Mouse (Mus musculus): ENCODE measurements at regions not wholly inside any gene's neighbourhood (a gene's known extent, or its start where the extent isn't known, plus 50 kb on each side); places are given as distances from the start of the nearest gene placed in this dataset.
A peak's percentile ranks its signal among the peaks of the same experiment; 100 is the strongest.
"Not testable (repeated sequence)": the region's sequence is repeated elsewhere in the genome, so short reads cannot be mapped to it uniquely, and the experiment has no call there.

DNA sequence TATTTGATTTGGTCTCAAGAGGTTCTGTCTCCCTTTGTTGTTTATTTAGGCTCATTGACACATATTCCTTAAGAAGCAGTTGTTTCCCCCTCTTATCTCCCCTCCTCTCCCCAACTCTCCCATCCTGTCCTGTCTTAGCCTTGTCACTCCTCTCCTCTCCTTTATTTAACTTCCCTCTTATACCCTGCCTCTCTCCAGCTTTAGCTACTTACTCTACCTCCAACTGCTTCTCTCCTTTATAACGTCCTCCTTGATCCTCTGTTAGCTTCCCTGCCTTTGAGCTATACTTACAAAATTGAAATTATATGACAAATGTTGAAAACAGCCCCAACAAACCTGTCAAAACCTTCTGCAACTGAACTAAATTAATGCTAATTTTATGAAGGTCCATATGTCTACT lies 841.7 kb upstream of the G6pd2 start:
- Histone ChIP-seq H3K9me3 (no peaks in the 10 kb centered on the region), H3K4me1 (no peaks in the 10 kb centered on the region), H3K9ac (replicated peaks) (no peak overlapping the region), H3K27ac (replicated peaks) (0 out of 2 replicates have a peak overlapping the region, but pooled peaks have one; percentile 37), H3K4me3 (no peak overlapping the region), H3K27me3 (no peaks in the 10 kb centered on the region), H3K36me3 (no peaks in the 10 kb centered on the region), H3K4me2 (replicated peaks) (no peak overlapping the region)
- WGBS: 23% methylated on average over 1 of the region's 1 CpGs
- peak; percentile 79 for ATAC-seq (replicated peaks)

DNA sequence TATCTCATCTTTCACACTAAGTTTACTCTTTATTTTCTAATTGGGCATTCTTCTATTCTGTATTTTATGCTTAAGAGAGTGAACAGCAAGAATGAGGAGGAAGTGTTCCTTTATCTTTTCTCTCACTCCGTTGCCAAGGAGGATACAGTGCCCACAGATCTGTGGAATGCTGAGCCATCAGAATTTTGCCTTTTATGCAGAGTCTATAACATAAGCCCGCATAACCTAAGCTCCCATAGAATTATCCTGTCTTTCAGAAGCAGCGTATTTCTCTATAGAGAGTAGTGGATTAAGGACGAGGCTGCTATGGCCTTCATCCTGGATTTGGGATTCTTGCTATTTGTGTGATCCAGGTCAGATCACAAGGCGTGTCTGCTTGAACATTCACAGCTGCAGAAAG lies 839.1 kb upstream of the G6pd2 start:
- ATAC-seq (replicated peaks): no peak
- no peaks in the 10 kb centered on the region for H3K36me3 ChIP-seq

DNA sequence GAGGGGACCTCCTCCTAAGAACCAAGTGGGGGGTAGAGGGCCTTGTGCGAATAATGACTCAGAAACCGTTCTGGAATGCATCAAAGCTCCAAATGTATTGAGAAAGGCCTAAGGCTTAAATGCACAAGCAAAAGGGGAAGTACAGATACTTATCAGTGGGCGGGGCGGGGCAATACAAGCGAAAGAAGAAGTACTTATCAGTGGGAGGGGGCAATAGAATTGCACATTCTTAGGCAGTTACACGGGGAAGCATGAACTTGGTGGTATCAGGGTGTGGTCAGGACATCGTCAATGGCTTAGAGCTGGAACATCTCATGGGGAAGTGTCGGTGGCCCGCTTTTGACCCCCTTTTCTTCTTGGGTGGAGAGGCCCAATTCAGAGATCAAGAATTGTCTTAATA lies 829.9 kb upstream of the G6pd2 start:
- 88% methylated on average over 9 of the region's 9 CpGs for WGBS
- no peaks in the 10 kb centered on the region for H3K4me1 ChIP-seq

More for the DNA sequence above, 839.1 kb upstream of the G6pd2 start:
- Histone ChIP-seq H3K27ac (replicated peaks) (no peak overlapping the region), H3K4me1 (no peaks in the 10 kb centered on the region), H3K27me3 (no peaks in the 10 kb centered on the region), H3K4me3 (no peak overlapping the region), H3K4me2 (replicated peaks) (no peak overlapping the region), H3K9me3 (no peaks in the 10 kb centered on the region), H3K9ac (replicated peaks) (no peak overlapping the region)
- WGBS: 55% methylated on average over 5 of the region's 5 CpGs

DNA sequence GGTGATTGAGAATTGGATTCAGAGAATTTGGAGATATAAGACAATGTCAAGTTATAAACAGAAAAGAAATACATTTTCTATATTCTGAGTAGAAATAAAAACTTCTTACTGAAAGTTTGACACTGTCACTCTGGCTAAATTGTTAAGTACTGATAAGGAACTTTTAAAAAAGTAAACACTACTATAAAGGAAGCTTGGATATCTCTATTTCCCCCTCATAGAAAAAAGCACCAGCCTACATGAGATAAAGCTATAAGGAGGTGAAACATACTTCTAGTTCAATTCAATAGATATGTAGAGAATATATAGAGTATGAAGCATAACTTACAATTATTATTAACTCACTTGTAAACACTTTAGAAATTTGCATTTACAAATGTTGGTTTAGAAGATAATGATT lies 820.3 kb upstream of the G6pd2 start:
- Histone ChIP-seq H3K36me3 (no peaks in the 10 kb centered on the region), H3K27ac (replicated peaks) (no peak overlapping the region), H3K27me3 (no peaks in the 10 kb centered on the region), H3K4me1 (no peaks in the 10 kb centered on the region), H3K4me2 (replicated peaks) (no peak overlapping the region), H3K9me3 (no peaks in the 10 kb centered on the region), H3K9ac (replicated peaks) (no peak overlapping the region), H3K4me3 (no peak overlapping the region)
- ATAC-seq (replicated peaks): no peak

More for the DNA sequence above, 829.9 kb upstream of the G6pd2 start:
- H3K9ac ChIP-seq (replicated peaks): no peak overlapping the region
- H3K4me2 ChIP-seq (replicated peaks): no peak overlapping the region
- H3K9me3 ChIP-seq: no peaks in the 10 kb centered on the region
- no peak for ATAC-seq (replicated peaks)
- no peak overlapping the region for H3K27ac ChIP-seq (replicated peaks)
- no peaks in the 10 kb centered on the region for H3K36me3 ChIP-seq
- H3K4me3 ChIP-seq: no peak overlapping the region
- no peaks in the 10 kb centered on the region for H3K27me3 ChIP-seq

DNA sequence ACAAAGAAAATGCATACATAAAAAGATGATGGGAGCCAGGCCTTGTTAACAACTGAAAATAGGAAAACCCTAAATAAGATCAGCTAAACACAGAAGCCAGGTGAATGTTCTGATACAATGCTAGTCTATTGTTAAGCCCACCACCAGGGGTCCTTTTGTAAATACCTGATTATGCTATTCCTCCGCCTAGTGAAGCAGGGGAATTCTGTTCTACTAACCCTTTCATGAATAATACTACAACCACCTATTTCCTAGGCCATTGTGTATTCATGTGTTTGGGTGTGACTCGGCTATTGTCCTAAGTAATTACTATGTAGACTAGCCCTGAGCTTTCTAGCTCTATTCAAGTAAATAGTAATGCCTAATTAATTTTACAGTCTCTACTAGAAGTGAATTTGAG lies 819.3 kb upstream of the G6pd2 start:
- H3K27ac ChIP-seq (replicated peaks); H3K4me1 ChIP-seq; H3K9me3 ChIP-seq; H3K36me3 ChIP-seq; H3K27me3 ChIP-seq; ATAC-seq (replicated peaks); H3K4me3 ChIP-seq; H3K9ac ChIP-seq (replicated peaks); H3K4me2 ChIP-seq (replicated peaks): not testable (repeated sequence)
- 69% methylated on average over 2 of the region's 2 CpGs for WGBS

DNA sequence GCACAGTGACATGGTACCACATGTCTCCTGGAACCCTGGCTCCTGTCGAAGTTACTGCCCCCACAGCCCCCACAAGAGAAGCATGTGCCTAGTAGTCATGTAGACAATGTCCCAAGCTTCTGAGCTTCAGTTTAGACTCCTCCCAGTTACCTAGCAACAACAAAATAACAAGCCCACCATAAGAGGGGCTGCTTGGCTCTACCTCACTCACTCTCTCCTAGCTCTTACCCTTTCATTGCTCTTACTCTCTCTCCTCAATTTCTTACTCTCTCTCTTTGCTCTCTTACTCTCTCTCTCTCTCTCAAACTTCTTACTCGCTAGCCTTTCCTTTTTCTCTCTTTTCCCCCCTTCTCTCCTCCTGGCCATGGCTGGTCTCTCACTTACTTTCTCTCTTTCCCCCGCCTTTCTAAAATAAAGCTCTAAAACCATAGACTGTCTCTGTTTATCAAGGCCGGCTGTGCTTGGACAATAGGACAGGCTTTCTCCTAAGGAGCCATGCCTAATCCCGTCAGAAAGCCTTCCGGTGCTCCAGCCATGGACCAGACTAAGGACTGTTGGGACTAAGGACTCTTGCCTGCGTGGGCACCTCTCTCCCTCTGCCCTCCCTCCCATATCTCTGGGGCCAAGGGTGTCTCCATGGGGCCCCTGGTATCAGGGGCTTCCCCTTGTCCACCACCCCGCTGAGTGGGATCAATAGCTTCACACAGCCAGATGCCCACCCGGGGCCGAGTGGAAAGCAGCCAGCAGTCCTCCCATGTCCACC lies 813.7 kb upstream of the G6pd2 start:
- Histone ChIP-seq H3K4me1 (no peaks in the 10 kb centered on the region), H3K27me3 (no peaks in the 10 kb centered on the region), H3K4me2 (replicated peaks) (no peak overlapping the region), H3K9ac (replicated peaks) (no peak overlapping the region), H3K36me3 (no peaks in the 10 kb centered on the region), H3K4me3 (no peak overlapping the region), H3K27ac (replicated peaks) (no peak overlapping the region), H3K9me3 (no peaks in the 10 kb centered on the region)
- ATAC-seq (replicated peaks): no peak
- WGBS: 42% methylated on average over 10 of the region's 10 CpGs

DNA sequence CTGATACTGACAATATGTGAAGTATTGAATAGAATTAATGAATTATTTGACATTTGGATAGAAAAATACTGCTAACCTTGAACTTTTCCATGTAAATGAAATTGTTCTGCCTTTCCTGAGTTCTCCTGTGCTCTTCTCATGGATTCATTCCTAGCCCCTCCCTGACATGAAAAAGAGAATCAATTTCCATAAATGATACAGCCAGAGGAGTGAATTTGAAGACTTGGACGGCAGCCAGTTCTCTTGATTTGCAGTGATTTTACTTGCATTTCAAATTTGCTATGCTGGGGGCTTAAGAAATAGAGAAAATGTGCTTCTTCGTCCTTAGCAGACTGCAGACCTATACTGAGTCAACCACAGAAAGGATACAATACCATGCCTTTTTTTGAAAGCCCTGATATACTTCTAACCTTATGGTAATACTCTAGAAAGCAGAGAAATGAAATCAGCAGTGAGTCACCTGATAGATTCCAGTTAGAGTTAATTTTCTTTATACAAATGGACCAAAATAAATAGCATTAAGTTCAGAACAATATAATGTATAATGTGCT lies 773.0 kb upstream of the G6pd2 start:
- Histone ChIP-seq H3K27me3 (no peaks in the 10 kb centered on the region), H3K4me1 (0 out of 2 replicates have a peak, but pooled peaks cover 3% of the 10 kb centered on the region), H3K4me2 (replicated peaks) (no peak overlapping the region), H3K27ac (replicated peaks) (no peak overlapping the region), H3K36me3 (no peaks in the 10 kb centered on the region), H3K9ac (replicated peaks) (no peak overlapping the region), H3K9me3 (no peaks in the 10 kb centered on the region), H3K4me3 (no peak overlapping the region)
- 48% methylated on average over 2 of the region's 2 CpGs for WGBS
- ATAC-seq (replicated peaks): peak; percentile 58

All from forebrain, embryonic 15.5 days (tissue).